Mouse (Mus musculus) myocyte (in vitro differentiated cells): ENCODE results near the gene Ranbp6.

Experiments used
- CEBPB ChIP-seq: IDR thresholded peaks from 2 replicates; pipeline ENCODE4 v1.6.1; 2011; ENCODE audit warnings: mild to moderate bottlenecking, moderate library complexity; ENCODE audit not compliant: poor library complexity, insufficient read depth, severe bottlenecking
- E2F4 ChIP-seq: IDR thresholded peaks from one replicate; pipeline ENCODE4 v1.6.1; 2011; ENCODE audit warnings: mild to moderate bottlenecking, control low read depth, moderate library complexity; ENCODE audit not compliant: insufficient read depth
- MAX ChIP-seq: IDR thresholded peaks from one replicate; pipeline ENCODE4 v1.6.1; 2011; ENCODE audit warnings: low read depth, mild to moderate bottlenecking, control low read depth
- MYOG ChIP-seq, 3 experiments: IDR thresholded peaks; one replicate each; pipeline ENCODE4 v1.6.1; 2011; ENCODE audit warnings: control low read depth in 2 of 3, low read depth in 2 of 3, mild to moderate bottlenecking in 2 of 3; ENCODE audit not compliant: insufficient read length in 2 of 3, control insufficient read depth in 1 of 3, insufficient read depth in 1 of 3
- POLR2A ChIP-seq: IDR thresholded peaks from one replicate; pipeline ENCODE4 v1.6.1; 2011; ENCODE audit warnings: low read depth, mild to moderate bottlenecking, control low read depth, moderate library complexity; ENCODE audit not compliant: insufficient read length
- POLR2AphosphoS2 ChIP-seq: IDR thresholded peaks from one replicate; pipeline ENCODE4 v1.6.1; 2011; ENCODE audit warnings: low read depth, control low read depth; ENCODE audit not compliant: insufficient read length
- REST ChIP-seq: IDR thresholded peaks from one replicate; pipeline ENCODE4 v1.6.1; 2011; ENCODE audit warnings: mild to moderate bottlenecking, control low read depth, moderate library complexity; ENCODE audit not compliant: insufficient read depth, insufficient read length
- SRF ChIP-seq: IDR thresholded peaks from one replicate; pipeline ENCODE4 v1.6.1; 2011; ENCODE audit warnings: low read depth; ENCODE audit not compliant: control insufficient read depth, insufficient read length
- TCF12 ChIP-seq: IDR thresholded peaks from one replicate; pipeline ENCODE4 v1.6.1; 2011; ENCODE audit warnings: mild to moderate bottlenecking, control low read depth; ENCODE audit not compliant: poor library complexity, insufficient read depth, severe bottlenecking
- TCF3 ChIP-seq: IDR thresholded peaks from one replicate; pipeline ENCODE4 v1.6.1; 2011; ENCODE audit warnings: low read depth, control low read depth; ENCODE audit not compliant: insufficient read length
- USF1 ChIP-seq: IDR thresholded peaks from one replicate; pipeline ENCODE4 v1.6.1; 2011; ENCODE audit warnings: low read depth, mild to moderate bottlenecking, control low read depth, moderate library complexity

GRCm38 (mm10) chr19:29853711-29854110 lies 40.9 kb upstream of the Ranbp6 start:
- TF ChIP-seq SRF (no peak), POLR2A (no peak), USF1 (no peak), MAX (no peak), TCF12 (no peak), CEBPB (no peak), MYOG (IDR thresholded peaks at IDR 0.05; ENCODE audit: control insufficient read depth in 1 of 3, insufficient read depth in 1 of 3, insufficient read length in 2 of 3, low read depth in 2 of 3) (no peak), POLR2AphosphoS2 (no peak), TCF3 (no peak), E2F4 (no peak), REST (no peak)
